Mouse (Mus musculus) neural tube, embryonic 15.5 days (tissue): ENCODE data around the gene Auh. TPM values are rescaled to one million over a fixed set of nuclear protein-coding genes. Genes with fewer than 3 reads are reported as not detected.

ENCODE experiments used
- ATAC-seq: fragments of 200-750 bp; cut with Nextera tagmentation; 2 replicates; pipeline ENCODE4 v1.8.0; 2017; ENCODE audit warnings: mild to moderate bottlenecking, moderate TSS enrichment, moderate library complexity; ENCODE audit not compliant: low FRiP score
- H3K27ac ChIP-seq: fragments of 300-500 bp; sonication (generic); replicated peaks from 2 replicates; pipeline ENCODE4 v1.5.1; 2015; ENCODE audit warnings: mild to moderate bottlenecking, inconsistent platforms
- H3K27me3 ChIP-seq: fragments of 300-500 bp; sonication (generic); replicated peaks from 2 replicates; pipeline ENCODE4 v1.6.1; 2015; ENCODE audit warnings: inconsistent platforms
- H3K36me3 ChIP-seq: fragments of 300-500 bp; sonication (generic); 2 replicates; pipeline ENCODE4 v1.6.1; 2015; ENCODE audit warnings: inconsistent platforms
- H3K4me1 ChIP-seq: fragments of 300-500 bp; sonication (generic); 2 replicates; pipeline ENCODE4 v1.6.1; 2015; ENCODE audit warnings: inconsistent platforms
- H3K4me2 ChIP-seq: fragments of 300-500 bp; sonication (generic); 2 replicates; pipeline ENCODE4 v1.6.1; 2015; ENCODE audit warnings: inconsistent platforms, mild to moderate bottlenecking, moderate library complexity
- H3K4me3 ChIP-seq: fragments of 300-500 bp; sonication (generic); replicated peaks from 2 replicates; pipeline ENCODE4 v1.5.1; 2015; ENCODE audit warnings: mild to moderate bottlenecking, inconsistent platforms
- H3K9ac ChIP-seq: fragments of 300-500 bp; sonication (generic); replicated peaks from 2 replicates; pipeline ENCODE4 v1.6.1; 2015; ENCODE audit warnings: mild to moderate bottlenecking, inconsistent platforms
- H3K9me3 ChIP-seq: fragments of 300-500 bp; sonication (generic); replicated peaks from 2 replicates; pipeline ENCODE4 v1.6.1; 2016; ENCODE audit warnings: inconsistent platforms
- WGBS: fragments of 180-500 bp; shearing (Covaris S2); methylation state at CpG from one replicate; pipeline ENCODE4 v1.1.7; 2015; ENCODE audit warnings: mixed read lengths; 5-methylcytosine and 5-hydroxymethylcytosine counted together
- polyA plus RNA-seq: library from polyadenylated mRNA; unstranded; fragments of >200 nt; fragmentation: Nextera tagmentation; extraction: Ambion mirVana; gene quantifications from 2 replicates; pipeline ENCODE4 v1.2.1, GENCODE M21; 2015

Gene Auh
- polyA plus RNA-seq: 70.2 and 75.7 TPM in 2 replicates

DNA sequence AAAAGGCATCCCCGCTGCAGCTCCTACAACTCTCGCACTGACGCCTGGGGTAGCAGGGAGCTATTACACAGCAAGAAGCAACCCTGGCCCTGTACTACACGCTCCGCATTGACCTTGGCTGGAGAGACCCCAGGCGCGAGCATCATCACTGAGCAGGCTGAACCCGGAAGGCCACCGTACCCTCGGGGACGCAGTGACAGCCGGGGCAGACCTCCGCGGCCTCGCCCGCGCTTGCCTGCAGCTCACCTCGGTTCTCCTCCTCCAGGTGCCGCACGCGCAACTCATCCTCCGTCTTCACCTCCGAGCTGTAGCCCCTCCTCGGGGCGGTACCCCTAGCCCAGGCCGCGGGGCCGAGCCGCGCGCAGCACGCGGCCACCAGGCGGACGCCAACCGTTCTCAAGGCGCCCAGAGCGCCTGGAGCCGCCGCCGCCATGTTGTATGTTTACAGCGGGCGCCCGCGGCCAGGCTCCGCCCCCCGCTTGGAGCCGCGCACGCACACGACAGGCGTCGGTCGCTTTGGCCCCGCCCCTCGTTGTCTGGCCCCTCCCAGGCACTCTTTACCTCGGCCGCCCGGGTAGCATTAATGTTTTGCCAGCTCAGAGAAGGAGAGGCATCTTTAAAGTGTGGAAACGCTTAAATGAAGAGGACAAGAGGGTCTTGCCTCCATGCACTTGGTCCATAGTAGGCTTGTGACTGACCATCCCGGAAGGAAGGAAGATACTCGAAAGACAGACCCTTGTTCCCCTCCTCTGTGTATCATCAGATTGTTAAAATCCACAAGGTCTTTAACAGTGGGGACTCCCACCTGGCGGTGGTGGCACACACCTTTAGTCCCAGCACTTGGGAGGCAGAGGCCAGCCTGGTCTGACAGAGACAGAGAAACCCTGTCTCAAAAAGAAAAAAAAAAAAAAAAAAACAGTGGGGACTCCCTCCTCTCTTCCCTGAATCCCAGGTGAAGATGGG, at the start of gene Auh:
Auh (minus strand) TSS at position 473 of the 963 bp plus-strand sequence.
- peak; percentile 98 for ATAC-seq
- peak within 1 kb of the TSS; percentile 89 for H3K4me3 ChIP-seq
- H3K27ac ChIP-seq: peak within 1 kb of the TSS; percentile 86
- peak within 1 kb of the TSS; percentile 76 for H3K9ac ChIP-seq
- H3K27me3 ChIP-seq: no peaks in the 10 kb centered on the region
- peaks cover 31% of the 10 kb centered on the region for H3K4me1 ChIP-seq
- H3K36me3 ChIP-seq: no peaks in the 10 kb centered on the region
- no peaks in the 10 kb centered on the region for H3K9me3 ChIP-seq
- H3K4me2 ChIP-seq: peak within 1 kb of the TSS; percentile 62
- WGBS: under 1% methylated on average over 54 of the region's 63 CpGs

DNA sequence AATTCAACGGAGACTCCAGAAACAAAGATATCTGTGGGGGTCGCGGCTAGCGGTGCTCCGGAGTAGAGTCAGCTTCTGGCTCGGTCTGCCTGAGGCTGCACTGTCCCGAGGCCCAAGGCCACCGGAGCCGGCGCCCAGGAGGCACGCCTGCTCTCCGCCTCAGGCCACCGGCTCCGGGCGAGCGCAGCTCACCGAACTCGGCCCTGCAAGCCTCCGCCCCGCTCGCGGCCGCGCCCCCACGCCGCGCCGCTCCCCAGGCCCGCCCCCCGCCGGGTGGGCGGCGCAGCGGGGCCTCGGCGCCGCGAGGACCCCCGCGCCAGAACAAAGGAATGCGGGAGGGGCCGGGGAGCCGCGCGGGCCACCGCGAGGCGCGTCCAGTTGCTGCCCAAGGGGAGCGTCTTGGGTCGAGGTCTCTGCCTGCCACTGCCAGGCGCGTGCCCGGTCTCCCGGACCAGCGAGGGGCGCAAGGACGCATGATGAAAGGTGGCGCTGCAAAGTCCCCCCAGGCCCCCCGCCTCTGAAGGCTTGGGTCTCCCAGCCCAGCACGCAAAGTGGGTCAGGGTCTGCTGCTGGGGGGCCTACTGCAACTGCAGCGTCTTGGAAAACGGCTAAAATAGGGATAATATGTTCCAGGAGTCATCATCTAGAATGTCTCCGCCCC, 49.0 kb upstream of the Auh start:
- WGBS: under 1% methylated on average over 64 of the region's 64 CpGs
- Histone ChIP-seq H3K4me1 (peaks cover 51% of the 10 kb centered on the region), H3K4me3 (peak overlapping the region; percentile 67), H3K4me2 (peak overlapping the region; percentile 98), H3K9me3 (no peaks in the 10 kb centered on the region), H3K36me3 (no peaks in the 10 kb centered on the region), H3K27ac (peak overlapping the region; percentile 96), H3K27me3 (no peaks in the 10 kb centered on the region), H3K9ac (peak overlapping the region; percentile 84)
- ATAC-seq: peak; percentile 5; the same call in 1 of the 2 replicates

DNA sequence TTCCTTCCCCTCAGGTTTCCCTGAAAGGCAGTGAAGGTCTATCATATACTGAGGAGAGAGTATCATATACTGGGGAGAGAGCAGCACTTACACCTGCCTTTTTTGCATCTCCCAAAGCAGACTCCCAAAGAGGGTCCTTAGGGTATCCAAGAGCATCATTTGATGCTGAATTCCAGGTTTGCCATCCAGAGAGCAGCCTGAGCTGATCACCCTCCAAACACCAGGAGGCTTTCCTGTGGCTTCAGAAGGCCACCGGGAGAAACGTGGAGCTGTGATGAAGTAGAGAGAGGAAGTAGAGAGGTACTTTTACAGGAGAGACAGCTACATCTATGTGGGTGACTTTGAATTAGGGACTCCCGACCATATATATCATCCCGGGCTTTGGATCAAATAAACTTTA, 48.3 kb upstream of the Auh start:
- Histone ChIP-seq H3K36me3 (no peaks in the 10 kb centered on the region), H3K4me1 (peaks cover 54% of the 10 kb centered on the region), H3K27me3 (no peaks in the 10 kb centered on the region), H3K4me2 (peak overlapping the region; percentile 98), H3K27ac (peak overlapping the region; percentile 96), H3K9ac (peak overlapping the region; percentile 84), H3K9me3 (no peaks in the 10 kb centered on the region), H3K4me3 (peak overlapping the region; percentile 67)
- 21% methylated on average over 4 of the region's 4 CpGs for WGBS
- ATAC-seq: no peak

DNA sequence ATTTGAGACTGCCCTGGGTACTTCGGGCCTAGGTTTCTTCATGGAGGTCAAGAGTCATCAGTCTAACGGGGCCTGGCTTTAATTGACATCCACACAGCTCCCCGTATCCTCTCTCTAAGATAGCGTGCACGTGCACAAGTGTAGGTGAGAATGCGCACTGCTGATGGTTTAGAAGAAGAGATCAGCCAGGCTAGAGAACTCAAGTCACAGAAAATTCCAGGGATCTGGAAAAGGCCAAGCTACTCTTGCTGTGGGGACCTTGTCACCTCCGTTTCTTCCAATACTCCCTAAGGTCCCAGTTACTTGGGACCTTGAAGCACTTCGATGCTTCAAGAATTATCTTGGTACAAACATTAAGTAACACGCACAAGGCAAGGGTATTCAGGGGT, 47.7 kb upstream of the Auh start:
- H3K27ac ChIP-seq: peak overlapping the region; percentile 96
- peak overlapping the region; percentile 98 for H3K4me2 ChIP-seq
- peaks cover 53% of the 10 kb centered on the region for H3K4me1 ChIP-seq
- peak overlapping the region; percentile 67 for H3K4me3 ChIP-seq
- H3K27me3 ChIP-seq: no peaks in the 10 kb centered on the region
- WGBS: 66% methylated on average over 9 of the region's 9 CpGs
- ATAC-seq: no peak
- H3K36me3 ChIP-seq: no peaks in the 10 kb centered on the region
- no peaks in the 10 kb centered on the region for H3K9me3 ChIP-seq
- H3K9ac ChIP-seq: peak overlapping the region; percentile 84

DNA sequence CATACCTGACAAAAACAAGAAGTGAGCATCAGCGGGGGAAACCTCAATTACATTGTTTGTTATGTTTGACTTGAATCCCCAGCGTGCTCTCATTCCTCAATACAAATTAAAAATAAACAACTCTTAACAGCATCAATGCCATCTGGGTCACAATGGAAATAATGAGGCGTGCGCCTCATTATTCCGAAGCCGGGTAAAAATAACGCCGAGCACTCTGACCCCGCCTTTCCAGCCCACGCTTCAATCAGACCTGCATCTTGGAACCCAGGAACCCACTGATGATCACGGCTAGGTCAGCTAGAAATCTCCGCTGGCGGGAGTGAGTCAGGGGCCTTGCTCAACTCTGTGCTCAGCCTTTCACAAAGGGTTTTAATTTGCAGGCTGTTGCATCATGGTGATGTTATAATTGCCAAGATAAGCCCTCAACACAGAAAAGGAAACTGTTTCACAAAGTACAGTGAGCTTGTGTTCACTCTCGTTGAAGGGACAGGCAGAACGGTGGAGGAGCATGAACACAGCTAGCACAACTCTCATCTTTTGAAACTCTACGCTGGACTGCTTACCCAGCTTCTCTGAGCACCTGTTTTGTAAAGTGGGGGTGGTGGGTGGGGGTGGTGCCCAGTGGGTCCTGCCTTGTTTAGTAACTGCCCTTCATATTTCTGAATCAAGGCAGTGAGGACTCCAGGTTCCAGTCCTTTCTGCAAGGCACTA, 47.2 kb upstream of the Auh start:
- Histone ChIP-seq H3K4me1 (peaks cover 47% of the 10 kb centered on the region), H3K4me2 (peak overlapping the region; percentile 98), H3K36me3 (no peaks in the 10 kb centered on the region), H3K27me3 (no peaks in the 10 kb centered on the region), H3K9ac (peak overlapping the region; percentile 84), H3K9me3 (no peaks in the 10 kb centered on the region), H3K27ac (peak overlapping the region; percentile 96; the same call in 1 of the 2 replicates), H3K4me3 (peak overlapping the region; percentile 67)
- 21% methylated on average over 16 of the region's 16 CpGs for WGBS
- no peak for ATAC-seq

DNA sequence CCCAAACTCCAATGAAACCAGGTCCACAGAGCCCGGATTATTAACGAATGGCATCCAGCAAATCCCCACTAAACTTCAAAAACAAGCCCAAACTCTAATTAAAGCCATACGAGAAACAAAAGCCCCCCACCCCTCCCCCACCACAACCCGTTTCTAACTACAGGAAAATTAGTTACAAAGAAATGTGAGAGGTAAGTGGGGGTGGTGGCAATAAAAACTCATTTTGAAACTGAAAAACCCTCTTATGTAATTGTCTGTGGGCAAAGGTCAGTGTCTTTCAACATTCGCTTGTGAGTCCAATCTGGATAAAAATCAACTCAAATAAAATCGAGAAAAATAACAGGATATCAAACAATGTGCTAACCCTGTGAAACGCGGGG, 46.6 kb upstream of the Auh start:
- Histone ChIP-seq H3K9me3 (no peaks in the 10 kb centered on the region), H3K27ac (no peak overlapping the region), H3K4me2 (peak overlapping the region; percentile 98), H3K9ac (peak overlapping the region; percentile 18; the same call in 1 of the 2 replicates), H3K36me3 (no peaks in the 10 kb centered on the region), H3K4me3 (peak overlapping the region; percentile 67), H3K27me3 (no peaks in the 10 kb centered on the region), H3K4me1 (peaks cover 44% of the 10 kb centered on the region)
- 24% methylated on average over 8 of the region's 8 CpGs for WGBS
- no peak for ATAC-seq

DNA sequence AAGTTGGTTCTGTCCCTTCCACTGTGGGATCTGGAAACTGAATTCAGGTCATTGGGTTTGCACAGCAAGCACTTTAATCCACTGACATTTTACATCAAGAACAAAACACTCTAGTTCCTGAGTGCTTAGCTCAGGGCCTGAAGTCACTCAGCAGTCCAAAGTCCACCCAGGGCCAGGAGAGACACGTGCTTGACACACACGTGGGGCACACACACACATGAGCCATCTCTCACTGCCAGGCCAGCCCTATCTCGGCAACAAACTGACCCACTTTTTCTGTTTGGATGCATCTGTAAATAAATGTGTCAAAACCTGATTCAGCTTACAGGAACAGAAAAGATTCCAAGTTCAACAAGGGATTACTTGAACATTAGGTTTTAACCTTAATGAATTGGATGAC, 45.2 kb upstream of the Auh start:
- H3K27me3 ChIP-seq: no peaks in the 10 kb centered on the region
- no peak overlapping the region for H3K9ac ChIP-seq
- no peak overlapping the region for H3K27ac ChIP-seq
- no peak overlapping the region for H3K4me2 ChIP-seq
- no peaks in the 10 kb centered on the region for H3K9me3 ChIP-seq
- H3K4me3 ChIP-seq: no peak overlapping the region
- no peak for ATAC-seq
- H3K36me3 ChIP-seq: no peaks in the 10 kb centered on the region
- 64% methylated on average over 3 of the region's 3 CpGs for WGBS
- H3K4me1 ChIP-seq: peaks cover 54% of the 10 kb centered on the region

DNA sequence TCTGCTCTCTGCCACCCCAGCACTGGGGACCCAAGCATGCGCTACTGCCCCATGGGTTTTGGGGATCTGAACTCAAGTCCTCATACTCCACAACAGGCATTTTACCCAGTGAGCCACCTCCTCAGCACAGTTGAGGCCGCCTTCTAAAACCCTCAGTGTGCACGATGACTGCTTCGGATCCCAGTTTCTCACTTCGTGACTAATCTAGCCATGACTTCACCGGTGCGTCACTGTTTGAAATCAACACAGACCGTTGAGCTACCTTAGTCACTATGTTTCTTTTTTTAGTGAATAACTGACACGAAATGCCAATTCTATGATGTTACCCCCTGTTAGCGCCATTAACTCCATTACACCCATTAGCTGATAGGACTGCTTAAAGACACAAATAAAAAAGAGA, 43.9 kb upstream of the Auh start:
- Histone ChIP-seq H3K4me2 (no peak overlapping the region), H3K27ac (no peak overlapping the region), H3K9me3 (no peaks in the 10 kb centered on the region), H3K4me3 (no peak overlapping the region), H3K27me3 (no peaks in the 10 kb centered on the region), H3K9ac (no peak overlapping the region), H3K36me3 (no peaks in the 10 kb centered on the region), H3K4me1 (peaks cover 58% of the 10 kb centered on the region)
- WGBS: 90% methylated on average over 10 of the region's 10 CpGs
- no peak for ATAC-seq

DNA sequence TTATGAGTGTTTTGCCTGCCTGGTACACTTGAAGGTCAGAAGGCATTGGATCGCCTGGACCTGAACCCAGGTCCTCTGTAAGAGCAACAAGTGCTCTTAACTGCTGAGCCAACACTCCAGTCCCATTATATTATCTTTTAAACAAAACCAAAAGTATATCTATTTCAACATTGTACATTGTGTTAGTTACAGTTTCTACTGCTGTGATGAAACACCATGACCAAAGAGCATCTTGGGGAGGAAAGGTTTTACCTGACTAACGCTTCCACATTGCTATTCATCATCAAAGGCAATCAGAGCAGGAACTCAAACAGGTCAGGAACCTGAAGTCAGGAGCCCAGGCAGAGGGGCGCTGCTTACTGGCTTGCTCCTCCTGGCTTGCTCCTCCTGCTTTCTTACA, 43.1 kb upstream of the Auh start:
- no peak overlapping the region for H3K4me2 ChIP-seq
- H3K4me3 ChIP-seq: no peak overlapping the region
- H3K9ac ChIP-seq: no peak overlapping the region
- no peaks in the 10 kb centered on the region for H3K27me3 ChIP-seq
- H3K36me3 ChIP-seq: peaks cover 7% of the 10 kb centered on the region
- no peak for ATAC-seq
- no peak overlapping the region for H3K27ac ChIP-seq
- 95% methylated on average over 3 of the region's 3 CpGs for WGBS
- no peaks in the 10 kb centered on the region for H3K9me3 ChIP-seq
- peaks cover 56% of the 10 kb centered on the region for H3K4me1 ChIP-seq

DNA sequence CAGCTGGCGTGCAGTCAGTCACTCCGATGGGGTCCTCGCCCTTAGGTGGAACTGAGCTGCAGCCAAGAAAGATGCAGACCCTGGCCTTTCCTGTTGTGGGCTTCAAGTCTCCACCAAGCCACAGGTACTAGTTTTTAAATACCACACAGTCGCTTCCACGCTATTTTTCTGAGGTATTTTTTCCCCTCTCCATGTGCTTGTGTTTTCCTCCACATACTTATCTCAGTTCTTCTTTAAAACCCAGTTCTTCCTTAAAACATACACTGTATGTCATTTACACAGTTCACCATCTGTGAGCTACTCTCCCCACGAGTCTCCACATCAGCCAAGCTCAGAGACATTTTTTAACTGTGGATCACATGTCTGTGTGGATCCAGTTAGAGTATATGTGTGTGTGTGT, 41.4 kb upstream of the Auh start:
- no peak overlapping the region for H3K4me3 ChIP-seq
- H3K4me1 ChIP-seq: peaks cover 38% of the 10 kb centered on the region
- no peaks in the 10 kb centered on the region for H3K9me3 ChIP-seq
- ATAC-seq: no peak
- no peak overlapping the region for H3K27ac ChIP-seq
- no peaks in the 10 kb centered on the region for H3K27me3 ChIP-seq
- no peak overlapping the region for H3K9ac ChIP-seq
- 79% methylated on average over 6 of the region's 6 CpGs for WGBS
- no peak overlapping the region for H3K4me2 ChIP-seq
- H3K36me3 ChIP-seq: peaks cover 22% of the 10 kb centered on the region

DNA sequence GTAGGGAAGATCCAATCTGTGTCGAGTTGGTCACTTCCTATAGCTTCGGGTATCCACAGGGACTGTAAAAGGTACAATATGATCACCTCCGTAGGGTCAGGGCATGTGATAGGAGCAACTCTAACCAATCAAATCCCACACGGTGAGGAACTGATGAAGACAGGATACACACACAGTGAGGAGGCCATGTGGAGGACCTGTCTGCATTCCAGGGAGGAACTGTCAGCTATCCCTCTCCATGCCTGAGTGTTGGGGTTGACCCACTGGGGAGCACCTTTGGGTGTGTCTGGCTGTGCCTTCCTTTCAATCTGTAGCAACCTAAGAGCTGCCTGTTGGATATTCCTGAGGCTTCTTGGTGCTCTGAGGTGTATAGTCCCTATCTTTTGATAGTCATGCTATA, 33.4 kb upstream of the Auh start:
- H3K9ac ChIP-seq: no peak overlapping the region
- H3K9me3 ChIP-seq: no peaks in the 10 kb centered on the region
- no peaks in the 10 kb centered on the region for H3K27me3 ChIP-seq
- no peaks in the 10 kb centered on the region for H3K4me1 ChIP-seq
- no peak overlapping the region for H3K27ac ChIP-seq
- no peak overlapping the region for H3K4me2 ChIP-seq
- WGBS: 89% methylated on average over 4 of the region's 4 CpGs
- ATAC-seq: no peak
- H3K36me3 ChIP-seq: peaks cover 36% of the 10 kb centered on the region
- H3K4me3 ChIP-seq: no peak overlapping the region
